Mouse (Mus musculus): ENCODE data around the gene Kiss1.

Gene Kiss1

GRCm38 (mm10) chr1:133321267-133321925 lies at the start of gene Kiss1:
Kiss1 (plus strand) TSS chr1:133321875.
- DNase-seq: no peak

DNA sequence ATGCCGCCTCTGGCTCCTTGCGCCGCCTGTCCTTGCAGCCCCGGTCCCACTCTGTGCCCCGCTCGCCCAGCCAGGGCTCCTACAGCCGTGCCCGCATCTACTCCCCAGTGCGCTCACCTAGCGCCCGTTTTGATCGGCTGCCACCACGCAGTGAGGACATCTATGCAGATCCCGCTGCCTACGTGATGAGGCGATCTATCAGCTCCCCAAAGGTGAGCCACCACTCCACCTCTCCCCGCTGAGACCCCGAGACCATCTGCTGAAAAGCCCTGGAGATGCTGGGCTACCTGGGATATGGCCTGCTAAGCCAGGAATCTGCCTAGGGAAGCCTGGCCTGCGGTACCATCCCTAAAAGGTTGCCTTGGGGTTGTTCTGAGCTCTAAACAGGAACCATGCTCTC lies 47.5 kb upstream of the Kiss1 start:
- no peak for DNase-seq

DNA sequence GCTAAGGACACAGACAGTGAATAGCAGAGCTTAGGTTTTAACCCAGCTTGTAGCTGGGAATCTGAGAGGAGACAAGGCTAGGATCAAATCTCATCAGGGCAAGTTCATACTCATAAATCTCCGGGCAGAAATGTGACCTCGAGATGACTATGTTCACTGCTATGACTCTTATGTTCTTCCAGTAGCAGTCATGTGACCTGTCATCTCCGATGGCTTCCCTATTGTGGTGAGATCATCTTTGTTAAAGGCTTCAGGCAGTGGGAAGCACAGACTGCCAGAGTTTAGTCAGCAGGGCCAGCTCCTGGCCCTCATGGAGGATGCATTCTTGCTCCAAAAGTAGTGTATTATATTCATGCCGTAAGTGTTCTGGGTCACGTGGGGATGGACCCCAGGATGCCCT lies 44.7 kb upstream of the Kiss1 start:
- no peak for DNase-seq

DNA sequence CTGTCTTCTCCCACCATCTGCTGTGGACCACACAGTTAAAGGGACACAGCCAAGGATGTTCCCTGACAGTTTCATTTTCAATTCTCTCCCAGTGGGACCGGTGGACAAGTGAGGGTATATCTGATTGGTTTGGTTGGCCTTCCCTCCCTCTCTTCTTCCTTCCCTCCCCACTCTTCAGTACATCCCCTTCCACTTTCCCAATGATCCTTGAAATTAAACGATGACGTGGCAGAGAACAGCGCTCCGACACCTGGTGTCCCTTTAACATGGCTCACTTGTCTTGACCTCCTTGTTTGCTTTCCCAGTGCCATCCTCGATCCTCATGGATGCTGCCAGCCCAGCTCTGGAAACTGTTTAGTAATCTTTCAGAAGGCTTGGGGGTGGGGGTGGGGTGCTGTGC lies 43.1 kb upstream of the Kiss1 start:
- no peak for DNase-seq

DNA sequence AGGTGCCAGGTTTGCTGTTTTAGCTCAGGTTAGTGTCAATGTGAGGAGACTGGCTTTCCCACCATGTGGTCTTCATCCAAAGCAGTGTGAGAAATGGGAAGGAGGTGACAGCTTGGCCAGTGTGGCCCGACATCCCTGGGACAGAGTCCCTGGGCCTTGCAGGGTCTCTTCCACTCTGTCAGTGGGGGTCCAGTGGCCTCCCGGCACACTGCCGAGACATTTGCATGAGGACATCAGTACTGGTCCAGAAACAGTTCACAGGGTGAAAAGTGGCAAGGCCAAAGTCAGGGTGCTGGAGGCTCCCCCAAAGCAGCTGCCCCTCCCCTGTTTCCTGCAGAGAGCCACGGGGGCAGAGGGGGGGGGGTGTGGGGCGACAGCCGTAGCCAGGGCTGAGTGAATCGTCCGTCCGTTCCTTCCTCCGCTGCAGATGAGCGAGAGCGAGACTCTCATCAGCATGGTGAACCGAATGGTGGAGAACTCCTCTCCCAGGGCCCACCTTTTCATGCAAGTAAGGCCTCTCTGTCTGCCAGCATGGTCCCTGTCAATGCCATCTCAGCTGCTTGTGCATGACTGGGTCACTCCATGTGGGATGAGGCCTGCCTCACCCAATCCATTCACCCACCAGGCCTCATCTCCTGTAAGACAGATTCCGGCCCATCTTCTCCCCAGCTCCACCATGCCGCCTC lies 42.6 kb upstream of the Kiss1 start:
- DNase-seq: no peak

DNA sequence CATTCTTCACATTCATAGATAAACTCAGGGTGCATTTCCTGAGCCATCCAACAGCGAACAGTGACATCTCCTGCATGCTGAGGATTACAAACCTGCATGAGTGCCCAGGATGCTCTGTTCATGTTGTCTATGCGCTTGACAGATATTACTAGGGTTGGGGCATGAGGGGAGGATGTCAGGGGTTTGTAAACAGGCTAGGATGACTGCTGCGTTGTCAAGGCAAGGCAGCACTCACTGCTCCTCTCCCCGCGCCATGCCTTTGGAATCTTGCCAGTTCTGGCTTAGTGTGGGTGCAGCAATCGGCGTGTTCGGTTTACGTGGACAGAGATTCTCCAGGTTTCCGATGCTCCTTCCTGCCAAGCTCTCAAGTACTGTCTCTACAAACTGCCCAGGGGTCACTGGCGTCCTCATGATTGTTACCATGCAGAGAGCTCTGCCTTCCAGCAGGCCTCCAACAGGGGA lies 42.0 kb upstream of the Kiss1 start:
- DNase-seq: no peak

- no peak for DNase-seq
Measured at GRCm38 (mm10) chr1:133280537-133280936, 41.1 kb upstream of the Kiss1 start.

DNA sequence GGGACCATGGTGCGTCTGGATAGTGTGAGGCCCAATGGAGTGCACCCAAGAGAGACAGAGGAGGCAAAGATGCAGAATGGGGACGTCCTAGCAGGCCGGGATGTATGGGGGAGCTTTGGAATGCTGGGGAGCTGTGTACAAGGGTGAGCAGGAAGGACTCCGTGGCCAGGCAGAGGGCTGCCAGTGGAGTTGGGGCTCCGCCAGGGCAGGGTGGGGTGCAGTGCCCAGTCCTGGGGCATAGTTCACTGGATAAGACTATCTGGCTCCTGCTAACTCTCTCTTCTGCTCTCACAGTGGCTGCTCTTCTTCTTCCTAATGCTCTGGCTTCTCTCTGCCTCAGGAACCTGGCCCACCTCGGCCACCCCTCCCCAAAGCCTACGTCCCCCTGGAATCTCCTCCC lies 35.8 kb upstream of the Kiss1 start:
- no peak for DNase-seq

GRCm38 (mm10) chr1:133287051-133287450 lies 34.6 kb upstream of the Kiss1 start:
- DNase-seq: no peak

DNA sequence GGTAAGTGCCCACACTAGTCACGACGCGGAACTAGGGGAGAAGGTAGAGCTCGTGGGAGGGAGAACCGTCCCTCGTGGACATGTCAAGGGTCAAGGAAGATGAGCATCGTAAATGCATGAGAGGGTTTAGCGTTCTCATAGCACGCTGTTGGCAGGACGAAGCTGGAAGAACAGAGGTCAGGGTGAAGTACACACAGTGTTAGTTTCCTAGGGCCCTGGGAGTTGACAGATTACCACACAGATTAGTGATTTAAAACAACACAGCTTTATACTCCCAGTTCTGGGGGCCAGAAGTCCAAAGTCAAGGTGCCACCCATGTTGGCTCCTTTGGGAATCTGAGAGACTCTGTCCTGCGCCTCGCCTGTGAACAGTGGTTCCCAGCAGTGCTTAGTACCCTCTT lies 33.8 kb upstream of the Kiss1 start:
- DNase-seq: no peak

- no peak for DNase-seq
Measured at GRCm38 (mm10) chr1:133291888-133292287, 29.8 kb upstream of the Kiss1 start.

DNA sequence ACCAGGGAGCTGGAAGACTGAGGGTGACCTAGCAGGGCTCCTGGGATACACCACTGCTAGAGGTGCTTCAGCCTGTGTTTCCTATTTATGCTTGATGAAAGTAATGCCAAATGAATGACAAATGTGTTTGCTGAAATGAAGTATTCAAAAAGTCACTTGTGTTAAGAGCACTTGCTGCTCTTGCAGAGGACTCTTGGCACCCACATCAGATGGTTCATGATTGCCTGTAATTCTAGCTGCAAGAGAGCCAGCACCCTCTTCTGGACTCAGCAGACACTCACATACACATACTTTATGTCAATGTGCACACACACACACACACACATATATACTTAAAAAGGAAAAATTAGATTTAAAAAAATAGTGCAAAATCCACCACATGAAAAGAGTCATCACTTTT lies 29.1 kb upstream of the Kiss1 start:
- no peak for DNase-seq

GRCm38 (mm10) chr1:133296376-133296775 lies 25.3 kb upstream of the Kiss1 start:
- no peak for DNase-seq

DNA sequence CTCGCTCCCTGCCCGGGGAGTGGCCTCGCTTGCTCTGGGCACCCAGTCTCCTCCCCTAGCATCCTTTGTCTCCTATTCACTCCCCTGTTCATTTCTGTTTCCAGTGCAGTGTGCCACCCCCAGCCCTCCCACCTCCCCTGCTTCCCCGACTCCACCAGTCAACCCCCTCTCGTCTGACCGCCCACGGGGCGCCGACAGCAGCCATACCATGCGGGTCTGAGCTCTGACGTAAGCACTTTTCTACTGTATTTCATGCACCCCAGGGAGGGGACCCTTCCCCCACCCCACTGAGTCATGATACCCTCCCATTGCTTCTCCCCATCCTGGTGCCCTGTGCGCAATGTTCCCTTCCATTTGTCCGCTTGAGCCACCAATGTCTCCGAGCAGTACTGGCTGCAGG lies 22.9 kb upstream of the Kiss1 start:
- no peak for DNase-seq

DNA sequence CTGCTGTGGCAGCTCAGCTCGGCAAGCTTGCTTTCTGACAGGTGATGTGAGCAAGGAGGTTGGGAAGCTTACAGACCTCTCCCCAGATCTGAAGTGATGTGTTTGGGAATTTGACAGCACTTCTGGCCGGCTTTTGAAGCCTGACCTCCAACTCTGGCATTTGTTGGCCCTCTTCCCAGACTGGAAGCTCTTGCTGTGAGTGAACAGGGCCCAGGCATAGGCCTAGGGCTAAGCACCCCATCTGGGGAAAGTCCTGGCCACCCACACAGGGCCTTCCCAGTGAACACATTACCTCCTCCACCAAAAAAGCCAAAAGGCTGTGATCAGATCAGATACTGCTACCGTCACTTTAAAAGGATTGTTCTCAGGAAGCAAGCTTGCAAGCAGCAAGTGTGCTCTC lies 19.1 kb upstream of the Kiss1 start:
- DNase-seq: no peak

DNA sequence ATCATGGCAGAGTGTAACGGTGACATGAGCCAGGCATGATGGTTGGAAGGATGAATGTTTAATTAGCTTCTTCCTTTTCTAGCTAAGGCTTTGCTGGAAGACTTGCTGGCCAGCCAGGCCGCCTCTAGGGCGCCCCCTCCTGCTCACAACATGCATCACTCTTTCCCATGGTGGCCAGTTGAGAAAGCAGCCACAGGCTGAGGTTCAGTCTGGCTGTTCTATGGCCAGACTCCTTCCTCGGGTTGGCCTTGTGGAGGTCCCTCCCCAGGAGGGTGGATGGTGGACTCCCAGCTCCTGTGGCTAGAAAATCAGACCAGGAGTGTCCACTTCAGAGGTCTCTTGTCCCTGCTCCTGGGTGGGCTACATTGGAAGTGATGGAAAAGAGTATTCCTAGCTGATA lies 14.8 kb upstream of the Kiss1 start:
- peak; percentile 81 to 83 for DNase-seq

GRCm38 (mm10) chr1:133307318-133307717 lies 14.4 kb upstream of the Kiss1 start:
- DNase-seq: peak; percentile 63

DNA sequence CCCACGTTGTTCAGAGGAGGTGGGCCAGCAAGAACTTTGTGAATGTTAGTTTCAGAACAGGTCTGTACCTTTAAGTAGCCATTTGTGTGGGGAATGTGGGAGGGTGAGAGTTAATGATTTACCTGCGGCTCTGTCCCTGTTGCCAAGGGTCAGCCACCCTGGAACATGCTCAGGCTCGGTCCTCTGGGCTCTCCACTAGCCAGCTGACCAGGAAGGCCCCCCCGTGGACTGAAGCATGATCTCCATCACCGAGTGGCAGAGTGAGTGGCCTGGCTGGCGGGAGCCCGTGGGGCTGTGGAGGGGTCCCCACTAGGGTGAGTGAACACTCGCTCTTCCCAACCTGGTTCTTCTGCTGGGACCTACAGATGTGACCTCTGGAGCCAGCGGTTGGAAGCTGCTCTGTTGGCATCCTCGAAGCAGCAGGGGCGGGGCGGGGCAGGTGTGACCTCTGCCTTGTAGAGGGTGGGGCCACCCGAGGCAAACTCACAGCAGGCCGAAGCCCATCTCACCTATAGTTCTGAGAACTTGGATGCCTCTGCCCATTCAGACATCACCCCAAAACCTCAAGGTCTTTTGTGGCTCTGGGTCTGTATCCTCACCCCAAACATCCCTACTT lies 11.9 kb upstream of the Kiss1 start, which contains the start of gene Golt1a:
Gene Golt1a (plus strand): TSS at position 149 of the 616 bp plus-strand sequence.
- DNase-seq: no peak

DNA sequence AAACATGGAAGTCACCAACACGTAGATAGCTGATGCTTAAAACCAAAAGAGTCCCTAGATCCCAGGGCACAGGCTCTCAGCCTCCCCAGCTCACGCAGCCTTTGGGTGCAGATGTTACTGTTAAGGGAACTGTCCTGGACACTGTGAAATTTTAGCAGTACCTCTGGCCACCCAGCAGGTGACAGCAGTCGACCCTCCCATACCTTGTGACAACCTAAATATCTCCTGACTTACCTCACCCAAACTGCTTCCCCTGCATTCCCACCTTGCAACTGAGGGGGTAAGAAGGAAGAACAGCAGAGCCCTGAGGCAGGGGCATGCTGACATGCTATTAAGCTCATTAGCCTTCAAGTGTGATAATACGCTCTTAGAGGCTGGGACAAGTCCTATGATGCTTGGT lies 10.4 kb upstream of the Kiss1 start:
- no peak for DNase-seq

- no peak for DNase-seq
Measured at GRCm38 (mm10) chr1:133311946-133312345, 9.7 kb upstream of the Kiss1 start.

DNA sequence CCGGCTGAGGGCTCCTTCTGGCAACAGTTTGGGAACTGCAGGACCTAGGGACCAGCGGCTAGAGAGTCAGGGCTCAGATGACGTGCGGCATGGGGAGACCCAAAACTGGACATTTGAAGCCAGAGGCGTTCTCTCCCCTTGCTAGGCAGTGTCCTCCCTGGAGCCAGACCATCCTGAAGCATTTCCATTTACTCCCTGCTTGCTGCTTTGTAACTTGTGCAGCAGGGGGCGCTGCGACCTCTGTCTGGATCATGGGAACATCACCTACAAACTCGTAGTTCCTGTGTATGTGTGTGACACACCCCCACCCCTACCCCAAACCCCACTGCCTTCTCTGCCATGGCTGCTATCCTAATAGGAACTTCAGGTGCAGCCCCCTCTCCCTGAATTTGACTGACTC lies 7.3 kb upstream of the Kiss1 start:
- DNase-seq: peak; percentile 75

GRCm38 (mm10) chr1:133315775-133316174 lies 5.9 kb upstream of the Kiss1 start:
- DNase-seq: no peak

DNA sequence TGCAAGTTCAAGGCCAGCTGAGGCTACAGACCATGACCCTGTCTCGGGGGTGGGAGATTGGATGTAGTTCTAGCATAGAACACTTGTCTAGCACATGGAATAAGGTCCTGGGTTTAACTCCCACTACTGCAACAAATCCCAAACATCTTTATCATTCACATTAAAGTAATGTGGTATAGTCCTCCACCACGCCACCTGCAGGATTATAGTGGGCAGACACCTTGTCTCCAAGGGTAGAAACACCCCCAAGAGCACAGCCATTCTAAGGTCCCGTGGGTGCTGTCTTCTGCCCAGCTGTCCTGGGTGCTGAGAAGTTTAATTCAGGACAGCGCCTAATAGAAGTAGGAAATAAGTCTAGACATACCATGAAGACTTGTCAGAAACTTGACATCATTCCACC lies 5.1 kb upstream of the Kiss1 start:
- peak; percentile 16 to 25 for DNase-seq

DNA sequence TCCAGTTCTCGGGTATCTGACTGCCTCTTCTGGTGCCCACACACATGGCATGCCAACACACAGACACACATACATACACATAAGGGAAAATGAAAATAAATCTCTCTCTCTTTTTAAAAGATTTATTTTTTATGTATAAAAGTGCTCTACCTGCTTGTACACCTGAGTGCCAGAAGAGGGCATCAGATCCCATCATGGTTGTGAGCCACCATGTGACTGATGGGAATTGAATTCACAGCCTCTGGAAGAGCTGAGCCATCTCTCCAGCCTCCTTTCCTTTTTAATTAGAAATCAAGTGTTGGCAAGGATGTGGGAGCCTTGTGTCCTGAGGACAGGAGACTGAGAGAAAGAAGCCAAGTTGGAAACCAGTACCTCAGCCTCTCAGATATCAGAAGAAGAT lies 4.5 kb upstream of the Kiss1 start:
- DNase-seq: no peak
